Mouse (Mus musculus): ENCODE data around the gene D430041D05Rik. TPM values are rescaled to one million over a fixed set of nuclear protein-coding genes. Genes with fewer than 3 reads are reported as not detected.

D430041D05Rik gene
- polyA plus RNA-seq, 1 experiment from 2014 or later: 0.12 TPM

DNA sequence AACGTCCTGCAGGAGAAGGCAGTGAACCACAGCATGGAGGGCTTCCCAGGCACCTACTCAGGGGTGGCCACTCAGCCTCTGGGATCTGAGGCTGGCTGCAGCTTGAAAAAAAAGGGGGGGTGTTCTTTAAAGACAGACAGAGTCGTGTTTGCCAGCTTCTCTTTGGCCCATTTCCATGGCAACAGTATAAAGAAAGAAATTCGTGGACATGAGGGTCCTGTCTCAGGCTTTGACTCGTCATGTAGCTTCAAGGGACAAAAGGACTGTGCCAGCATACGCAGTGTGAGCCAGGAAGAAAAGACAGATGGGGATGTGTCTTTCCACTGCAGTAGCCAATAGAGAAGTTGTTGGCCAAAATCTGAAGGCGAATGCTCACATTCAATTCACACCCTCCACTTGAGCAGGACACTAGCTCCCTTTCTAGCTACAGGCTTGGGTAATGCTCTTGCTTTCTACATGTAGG is 42.9 kb downstream of the D430041D05Rik start:
- Histone ChIP-seq H3K4me3 (ENCODE audit: low read length) (no peak overlapping the region), H3K4me1 (ENCODE audit: control insufficient read depth, insufficient read depth, low read length) (no peaks in the 10 kb centered on the region), H3K36me3 (ENCODE audit: control insufficient read depth, insufficient read depth, low read length) (no peaks in the 10 kb centered on the region), H3K27me3 (replicated peaks; ENCODE audit: control insufficient read depth, insufficient read depth, low read length) (no peaks in the 10 kb centered on the region), H3K27ac (ENCODE audit: low read length) (no peak overlapping the region), H3K4me2 (ENCODE audit: low read depth, low read length) (no peak overlapping the region), H3K9me3 (ENCODE audit: control insufficient read depth, low read length) (no peaks in the 10 kb centered on the region), H3K9ac (ENCODE audit: low read depth, low read length) (no peak overlapping the region)
- no peak for ATAC-seq
- 39% methylated on average over 6 of the region's 6 CpGs for WGBS

DNA sequence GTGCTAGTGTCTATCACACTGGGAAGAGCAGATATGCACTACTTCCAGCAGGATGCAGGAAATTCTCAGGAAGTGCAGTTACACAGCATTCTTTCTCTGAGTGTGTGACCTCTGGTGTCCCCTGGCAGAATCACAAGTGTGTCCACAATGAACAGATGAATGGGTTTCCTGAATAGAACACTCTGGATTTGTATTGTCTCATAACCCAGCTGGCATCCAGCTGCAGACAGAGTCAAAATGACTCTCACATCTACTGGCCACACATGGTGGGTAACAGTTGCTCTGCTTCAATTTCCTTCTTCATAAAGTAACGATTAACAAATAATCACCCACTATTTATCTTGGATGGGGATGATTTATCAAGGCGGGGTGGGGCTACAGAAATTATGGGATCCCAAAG is 43.5 kb downstream of the D430041D05Rik start:
- H3K4me3 ChIP-seq (ENCODE audit: low read length): no peak overlapping the region
- no peaks in the 10 kb centered on the region for H3K9me3 ChIP-seq (ENCODE audit: control insufficient read depth, low read length)
- H3K27ac ChIP-seq (ENCODE audit: low read length): no peak overlapping the region
- H3K4me1 ChIP-seq (ENCODE audit: control insufficient read depth, insufficient read depth, low read length): no peaks in the 10 kb centered on the region
- no peak overlapping the region for H3K4me2 ChIP-seq (ENCODE audit: low read depth, low read length)
- no peaks in the 10 kb centered on the region for H3K36me3 ChIP-seq (ENCODE audit: control insufficient read depth, insufficient read depth, low read length)
- 57% methylated on average over 2 of the region's 2 CpGs for WGBS
- H3K27me3 ChIP-seq (replicated peaks; ENCODE audit: control insufficient read depth, insufficient read depth, low read length): no peaks in the 10 kb centered on the region
- H3K9ac ChIP-seq (ENCODE audit: low read depth, low read length): no peak overlapping the region
- ATAC-seq: 0 out of 2 replicates have a peak, but pooled peaks have one; percentile 46

DNA sequence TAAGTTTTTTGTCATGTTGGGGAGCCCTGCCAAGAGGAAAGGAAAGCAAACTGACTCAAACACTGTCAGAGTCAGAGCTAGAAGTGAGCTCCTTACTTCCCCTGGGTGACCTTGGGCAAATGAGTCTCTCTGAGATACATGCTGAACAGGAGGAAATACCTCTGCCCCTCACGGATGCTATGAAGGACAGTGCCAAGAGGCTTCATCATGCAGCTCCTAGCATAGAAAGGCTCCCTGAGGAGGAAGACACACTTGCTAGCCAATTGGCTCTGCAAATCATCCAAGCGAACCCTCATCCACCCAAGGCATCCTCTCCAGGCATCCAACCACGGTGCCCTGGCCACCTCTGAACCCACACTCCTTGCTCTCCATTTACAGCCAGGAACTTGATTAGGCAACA is 51.5 kb downstream of the D430041D05Rik start:
- ATAC-seq: no peak
- no peak overlapping the region for H3K27ac ChIP-seq (ENCODE audit: low read length)
- no peak overlapping the region for H3K4me3 ChIP-seq (ENCODE audit: low read length)
- no peaks in the 10 kb centered on the region for H3K9me3 ChIP-seq (ENCODE audit: control insufficient read depth, low read length)
- no peak overlapping the region for H3K9ac ChIP-seq (ENCODE audit: low read depth, low read length)
- no peaks in the 10 kb centered on the region for H3K36me3 ChIP-seq (ENCODE audit: control insufficient read depth, insufficient read depth, low read length)
- no peaks in the 10 kb centered on the region for H3K4me1 ChIP-seq (ENCODE audit: control insufficient read depth, insufficient read depth, low read length)
- H3K27me3 ChIP-seq (replicated peaks; ENCODE audit: control insufficient read depth, insufficient read depth, low read length): no peaks in the 10 kb centered on the region
- H3K4me2 ChIP-seq (ENCODE audit: low read depth, low read length): no peak overlapping the region
- WGBS: 68% methylated on average over 3 of the region's 3 CpGs

DNA sequence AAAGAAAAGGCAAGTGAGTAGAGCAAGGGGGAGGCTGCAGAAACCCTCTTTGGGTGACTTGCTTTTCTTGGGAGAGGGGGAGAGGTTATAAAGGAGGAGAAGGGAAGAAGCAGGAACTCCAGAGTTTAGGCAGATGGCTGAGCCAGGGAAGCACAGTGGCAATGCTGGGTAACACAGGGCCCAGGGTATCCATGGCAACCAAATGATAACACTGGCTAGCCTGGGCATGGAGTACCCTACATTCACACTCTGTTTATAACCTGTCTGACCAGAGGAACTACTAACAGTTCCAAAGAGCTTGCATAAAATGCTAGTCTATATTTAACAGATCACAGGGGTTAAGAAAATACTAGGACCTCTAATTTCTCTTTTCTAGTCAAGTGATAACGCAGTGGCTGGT is 51.9 kb downstream of the D430041D05Rik start:
- Histone ChIP-seq H3K9ac (ENCODE audit: low read depth, low read length) (no peak overlapping the region), H3K4me1 (ENCODE audit: control insufficient read depth, insufficient read depth, low read length) (no peaks in the 10 kb centered on the region), H3K9me3 (ENCODE audit: control insufficient read depth, low read length) (no peaks in the 10 kb centered on the region), H3K36me3 (ENCODE audit: control insufficient read depth, insufficient read depth, low read length) (no peaks in the 10 kb centered on the region), H3K4me3 (ENCODE audit: low read length) (no peak overlapping the region), H3K4me2 (ENCODE audit: low read depth, low read length) (no peak overlapping the region), H3K27me3 (replicated peaks; ENCODE audit: control insufficient read depth, insufficient read depth, low read length) (no peaks in the 10 kb centered on the region), H3K27ac (ENCODE audit: low read length) (no peak overlapping the region)
- no peak for ATAC-seq
- 61% methylated on average over 1 of the region's 1 CpGs for WGBS

DNA sequence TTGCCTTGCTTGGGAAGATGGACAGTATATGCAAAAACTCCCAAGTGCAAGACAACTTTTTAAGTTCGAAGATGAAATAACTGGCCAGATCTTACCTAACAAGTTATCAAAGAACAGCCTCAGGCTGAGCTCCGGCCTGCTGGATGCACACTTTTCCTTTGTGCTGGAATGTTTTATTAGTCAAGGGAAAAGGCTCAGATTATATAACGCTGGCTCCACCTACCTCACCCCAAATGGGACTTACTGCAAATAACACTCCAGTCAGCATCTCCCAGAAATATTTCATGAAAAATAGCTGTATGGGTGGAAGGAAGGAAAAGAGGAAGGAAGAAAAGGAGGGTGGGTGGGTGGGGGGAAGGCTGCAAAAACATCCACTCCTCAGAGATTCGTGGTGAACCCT is 54.3 kb downstream of the D430041D05Rik start:
- 80% methylated on average over 4 of the region's 4 CpGs for WGBS

DNA sequence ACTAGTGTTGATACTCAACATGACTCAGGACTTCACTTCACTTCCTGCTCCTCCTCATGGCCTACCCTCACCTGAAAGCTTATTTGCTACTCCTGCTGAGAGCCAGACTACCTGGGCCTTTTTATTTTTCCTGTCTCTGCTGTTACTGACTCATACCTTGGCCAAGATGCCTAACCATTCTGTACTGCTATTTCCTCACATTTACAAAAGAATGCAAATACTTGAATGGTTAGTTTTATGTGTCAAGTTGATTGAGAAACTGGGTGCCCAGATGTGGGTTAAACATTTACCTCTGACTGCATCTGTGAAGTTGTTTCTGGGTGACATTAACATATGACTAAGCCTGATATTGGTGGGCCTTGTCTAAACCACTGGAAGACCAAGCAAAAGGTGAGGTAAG is 56.7 kb downstream of the D430041D05Rik start:
- Histone ChIP-seq H3K4me2 (ENCODE audit: low read depth, low read length) (no peak overlapping the region), H3K27me3 (replicated peaks; ENCODE audit: control insufficient read depth, insufficient read depth, low read length) (no peaks in the 10 kb centered on the region), H3K4me1 (ENCODE audit: control insufficient read depth, insufficient read depth, low read length) (no peaks in the 10 kb centered on the region), H3K36me3 (ENCODE audit: control insufficient read depth, insufficient read depth, low read length) (no peaks in the 10 kb centered on the region), H3K4me3 (ENCODE audit: low read length) (no peak overlapping the region), H3K9me3 (ENCODE audit: control insufficient read depth, low read length) (no peaks in the 10 kb centered on the region), H3K27ac (ENCODE audit: low read length) (no peak overlapping the region), H3K9ac (ENCODE audit: low read depth, low read length) (no peak overlapping the region)
- no peak for ATAC-seq

More for the DNA sequence above, 54.3 kb downstream of the D430041D05Rik start:
- Histone ChIP-seq H3K27me3 (replicated peaks; ENCODE audit: control insufficient read depth, insufficient read depth, low read length) (no peaks in the 10 kb centered on the region), H3K4me2 (ENCODE audit: low read depth, low read length) (no peak overlapping the region), H3K9ac (ENCODE audit: low read depth, low read length) (no peak overlapping the region), H3K36me3 (ENCODE audit: control insufficient read depth, insufficient read depth, low read length) (no peaks in the 10 kb centered on the region), H3K4me1 (ENCODE audit: control insufficient read depth, insufficient read depth, low read length) (no peaks in the 10 kb centered on the region), H3K4me3 (ENCODE audit: low read length) (no peak overlapping the region), H3K9me3 (ENCODE audit: control insufficient read depth, low read length) (no peaks in the 10 kb centered on the region), H3K27ac (ENCODE audit: low read length) (no peak overlapping the region)
- no peak for ATAC-seq

DNA sequence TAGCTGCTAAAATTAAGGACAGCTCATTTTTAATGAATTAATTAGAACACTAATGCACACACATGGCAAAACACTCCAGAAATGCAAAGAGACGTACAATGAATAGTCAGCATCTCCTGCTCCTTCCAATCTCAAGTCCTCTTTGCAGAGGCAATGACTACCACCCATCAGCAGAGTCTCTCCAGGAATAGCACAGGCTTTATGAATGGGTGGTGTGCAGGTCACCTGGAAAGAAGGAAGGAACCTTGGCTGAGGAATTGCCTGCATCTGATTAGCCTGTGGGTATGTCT is 58.7 kb downstream of the D430041D05Rik start:
- WGBS: 79% methylated on average over 1 of the region's 1 CpGs
- H3K4me2 ChIP-seq (ENCODE audit: low read depth, low read length): no peak overlapping the region
- ATAC-seq: no peak

DNA sequence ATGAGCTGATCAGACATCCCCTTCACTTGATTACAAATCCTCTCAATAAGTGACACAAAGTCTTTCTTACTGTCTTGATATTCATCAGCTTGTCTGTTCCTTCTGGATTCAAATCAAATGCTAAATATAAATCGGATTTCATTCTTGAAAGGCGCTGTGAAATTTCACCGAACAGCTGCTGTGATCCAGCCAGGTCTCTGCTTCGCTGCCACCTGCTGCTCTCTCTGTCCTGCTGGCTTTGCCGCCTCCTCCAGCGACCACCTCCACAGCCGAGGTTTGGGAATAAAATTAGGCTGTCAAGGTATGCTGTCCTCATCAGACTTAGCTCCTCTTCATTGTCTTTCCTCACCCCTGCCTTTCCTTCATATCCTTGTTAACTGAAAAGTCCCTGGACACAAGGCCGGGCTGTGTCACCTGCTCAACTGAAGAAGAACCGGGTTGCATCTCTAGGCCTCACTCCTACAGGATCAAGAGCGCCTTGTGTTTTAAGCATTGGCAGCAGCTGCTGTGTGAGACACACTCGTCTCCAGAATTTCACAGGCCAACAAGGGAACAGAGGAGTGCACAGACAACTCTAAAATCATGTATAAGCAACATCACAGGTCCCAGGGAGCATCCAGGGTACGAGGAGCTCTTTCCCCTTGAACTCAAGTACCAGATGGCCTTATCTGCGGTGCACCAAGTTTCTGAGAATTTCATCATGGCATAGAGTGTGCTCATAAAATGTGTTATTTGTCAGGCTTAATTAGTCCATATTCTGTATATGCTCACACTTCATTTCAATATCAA is 59.2 kb downstream of the D430041D05Rik start:
- Histone ChIP-seq H3K9me3 (ENCODE audit: control insufficient read depth, low read length) (no peaks in the 10 kb centered on the region), H3K27me3 (replicated peaks; ENCODE audit: control insufficient read depth, insufficient read depth, low read length) (no peaks in the 10 kb centered on the region), H3K4me3 (ENCODE audit: low read length) (no peak overlapping the region), H3K4me1 (ENCODE audit: control insufficient read depth, insufficient read depth, low read length) (no peaks in the 10 kb centered on the region), H3K27ac (ENCODE audit: low read length) (no peak overlapping the region), H3K36me3 (ENCODE audit: control insufficient read depth, insufficient read depth, low read length) (no peaks in the 10 kb centered on the region), H3K9ac (ENCODE audit: low read depth, low read length) (no peak overlapping the region), H3K4me2 (ENCODE audit: low read depth, low read length) (no peak overlapping the region)
- 77% methylated on average over 13 of the region's 13 CpGs for WGBS
- no peak for ATAC-seq

More for the DNA sequence above, 58.7 kb downstream of the D430041D05Rik start:
- no peak overlapping the region for H3K27ac ChIP-seq (ENCODE audit: low read length)
- no peak overlapping the region for H3K4me3 ChIP-seq (ENCODE audit: low read length)
- no peak overlapping the region for H3K9ac ChIP-seq (ENCODE audit: low read depth, low read length)
- no peaks in the 10 kb centered on the region for H3K36me3 ChIP-seq (ENCODE audit: control insufficient read depth, insufficient read depth, low read length)
- H3K27me3 ChIP-seq (replicated peaks; ENCODE audit: control insufficient read depth, insufficient read depth, low read length): no peaks in the 10 kb centered on the region
- H3K9me3 ChIP-seq (ENCODE audit: control insufficient read depth, low read length): no peaks in the 10 kb centered on the region
- no peaks in the 10 kb centered on the region for H3K4me1 ChIP-seq (ENCODE audit: control insufficient read depth, insufficient read depth, low read length)

DNA sequence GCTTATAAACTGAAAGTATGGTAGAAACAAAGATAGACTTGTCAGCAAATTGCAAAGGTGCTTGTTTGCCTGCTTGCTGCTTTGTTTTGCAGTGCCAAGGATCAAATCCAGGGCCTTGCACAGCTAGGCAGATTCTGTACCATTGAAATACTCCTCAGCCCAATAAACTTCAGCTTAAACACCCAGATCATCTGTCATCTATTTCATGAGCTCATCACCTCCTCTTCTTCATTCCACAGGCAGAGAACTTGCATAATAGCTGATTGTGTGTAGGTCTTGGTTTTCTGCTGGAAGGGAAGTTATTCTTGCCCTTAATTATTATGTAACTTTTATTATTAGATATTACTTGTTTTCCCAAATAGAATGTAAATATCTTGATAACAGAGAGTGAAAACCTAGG is 73.2 kb downstream of the D430041D05Rik start:
- no peaks in the 10 kb centered on the region for H3K27me3 ChIP-seq (replicated peaks; ENCODE audit: control insufficient read depth, insufficient read depth, low read length)
- H3K9me3 ChIP-seq (ENCODE audit: control insufficient read depth, low read length): no peaks in the 10 kb centered on the region
- H3K4me3 ChIP-seq (ENCODE audit: low read length): no peak overlapping the region
- H3K36me3 ChIP-seq (ENCODE audit: control insufficient read depth, insufficient read depth, low read length): no peaks in the 10 kb centered on the region
- ATAC-seq: no peak
- H3K4me1 ChIP-seq (ENCODE audit: control insufficient read depth, insufficient read depth, low read length): no peaks in the 10 kb centered on the region
- no peak overlapping the region for H3K4me2 ChIP-seq (ENCODE audit: low read depth, low read length)
- H3K9ac ChIP-seq (ENCODE audit: low read depth, low read length): no peak overlapping the region
- H3K27ac ChIP-seq (ENCODE audit: low read length): no peak overlapping the region

DNA sequence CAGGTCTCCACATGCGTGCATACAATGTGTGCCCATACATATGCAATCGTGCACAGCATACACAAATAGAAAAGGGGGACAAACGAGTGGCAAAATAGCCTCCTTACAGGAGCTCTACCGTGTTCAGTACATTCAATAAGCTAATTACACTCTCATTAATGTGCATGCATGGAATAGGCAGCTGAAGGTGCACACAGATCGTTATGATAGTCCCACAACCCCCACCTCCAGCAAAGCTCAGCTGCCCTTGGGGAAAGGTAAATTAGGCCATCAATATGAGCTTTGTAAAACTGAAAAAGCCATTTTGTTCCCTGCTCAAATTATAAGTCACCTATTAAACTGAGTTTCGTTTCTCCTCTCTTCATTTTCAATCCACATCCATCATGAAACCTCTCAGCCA is 75.0 kb downstream of the D430041D05Rik start:
- H3K4me3 ChIP-seq (ENCODE audit: low read length): no peak overlapping the region
- no peaks in the 10 kb centered on the region for H3K36me3 ChIP-seq (ENCODE audit: control insufficient read depth, insufficient read depth, low read length)
- no peaks in the 10 kb centered on the region for H3K27me3 ChIP-seq (replicated peaks; ENCODE audit: control insufficient read depth, insufficient read depth, low read length)
- H3K4me1 ChIP-seq (ENCODE audit: control insufficient read depth, insufficient read depth, low read length): no peaks in the 10 kb centered on the region
- WGBS: 75% methylated on average over 6 of the region's 6 CpGs
- ATAC-seq: no peak
- no peak overlapping the region for H3K9ac ChIP-seq (ENCODE audit: low read depth, low read length)
- H3K4me2 ChIP-seq (ENCODE audit: low read depth, low read length): no peak overlapping the region
- H3K27ac ChIP-seq (ENCODE audit: low read length): no peak overlapping the region
- no peaks in the 10 kb centered on the region for H3K9me3 ChIP-seq (ENCODE audit: control insufficient read depth, low read length)
